Mouse (Mus musculus): ENCODE data around the gene Grin2a.

The Grin2a gene

GRCm38 (mm10) chr16:9994951-9995813 is at the start of gene Grin2a:
Gene Grin2a, minus strand, starts transcription at chr16:9995560.
- DNase-seq (ENCODE audit: low spot score in 2 of 2): peak; percentile 79 to 86

- no peak for DNase-seq (ENCODE audit: low spot score in 2 of 2)
These were observed 40.3 kb upstream of the Grin2a start for GRCm38 (mm10) chr16:10035582-10036215.

- DNase-seq (ENCODE audit: low spot score in 2 of 2): peak; percentile 69 to 72
These were observed 38.1 kb upstream of the Grin2a start for GRCm38 (mm10) chr16:10033416-10033979.

DNA sequence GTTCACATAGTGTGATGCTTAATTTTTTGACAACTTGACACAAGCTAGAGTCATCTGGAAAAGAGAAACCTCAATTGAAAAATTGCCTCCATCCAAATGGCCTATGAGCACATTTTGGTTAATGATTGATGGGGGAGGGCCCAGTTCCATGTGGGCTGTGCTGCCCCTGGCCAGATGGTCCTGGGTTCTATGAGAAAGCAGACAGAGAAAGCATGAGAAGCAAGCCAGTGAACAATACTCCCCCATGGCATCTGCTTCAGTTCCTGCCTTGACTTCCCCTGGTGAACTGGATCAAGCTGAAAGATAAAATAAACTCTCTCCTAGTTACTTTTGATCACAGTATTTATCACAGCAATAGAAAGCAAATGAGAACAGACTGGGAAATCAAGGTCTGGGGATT is 36.5 kb upstream of the Grin2a start:
- DNase-seq (ENCODE audit: low spot score in 2 of 2): no peak

- DNase-seq (ENCODE audit: low spot score in 2 of 2): no peak
These were observed 31.4 kb upstream of the Grin2a start for GRCm38 (mm10) chr16:10026741-10027140.

DNA sequence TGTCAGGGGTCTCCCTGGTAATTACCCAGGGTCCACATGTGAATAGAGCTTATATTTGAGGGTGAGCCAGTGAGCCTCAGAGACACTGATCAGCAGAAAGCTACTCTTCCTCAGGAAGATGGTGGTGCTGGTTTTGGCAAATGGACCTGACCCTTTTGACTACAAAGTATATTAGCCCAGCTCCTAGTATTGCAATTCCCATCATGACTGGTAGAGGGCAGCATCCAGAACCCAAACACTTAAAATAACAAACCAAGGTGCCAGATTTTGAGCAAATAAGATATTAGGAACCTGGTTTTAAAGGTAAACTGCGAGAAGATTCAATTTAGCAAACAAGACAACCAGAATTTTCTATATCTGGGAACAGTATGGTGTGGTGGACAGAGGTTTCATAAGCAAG is 14.4 kb upstream of the Grin2a start:
- no peak for DNase-seq (ENCODE audit: low spot score in 2 of 2)

DNA sequence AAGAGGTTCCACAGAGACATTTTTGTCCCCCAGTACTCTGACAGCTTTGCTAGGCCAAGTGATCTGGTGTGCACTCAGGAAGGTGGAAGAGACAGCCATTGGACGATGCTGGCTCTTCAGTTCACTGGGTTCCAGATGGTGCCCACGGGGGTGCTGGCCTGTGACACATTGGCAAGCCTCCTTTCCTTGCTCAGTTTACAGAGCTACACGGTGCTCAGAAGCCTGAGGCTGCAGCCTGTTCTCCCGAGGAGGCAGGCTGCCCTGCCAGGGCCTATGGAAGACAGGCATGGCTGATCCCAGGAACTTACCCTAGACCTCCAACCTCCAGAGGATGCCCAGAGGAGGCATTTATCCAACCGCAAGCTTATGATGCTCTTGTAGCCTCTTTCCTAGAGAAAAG is 10.2 kb upstream of the Grin2a start:
- DNase-seq (ENCODE audit: low spot score in 2 of 2): no peak

GRCm38 (mm10) chr16:10004096-10004495 is 8.7 kb upstream of the Grin2a start:
- no peak for DNase-seq (ENCODE audit: low spot score in 2 of 2)

DNA sequence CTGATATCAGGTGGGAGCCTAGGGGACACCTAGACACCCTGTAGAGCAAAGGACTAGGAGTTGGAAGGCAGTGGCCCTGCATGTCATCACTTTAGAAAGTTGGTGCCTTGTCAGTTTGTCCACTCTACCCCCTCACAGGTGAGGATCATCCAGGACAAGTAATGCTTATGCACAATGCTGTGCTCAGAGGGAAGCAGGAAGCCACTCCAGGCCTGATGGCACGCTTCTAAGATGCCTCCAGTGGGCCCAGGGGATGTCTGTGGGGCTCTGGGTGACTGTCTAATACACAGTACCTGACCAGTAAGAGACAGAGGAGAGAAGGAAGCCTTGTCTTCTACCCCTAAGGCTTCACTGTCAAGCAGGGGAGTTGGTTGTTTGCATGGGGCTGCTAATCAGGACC is 7.6 kb upstream of the Grin2a start:
- DNase-seq (ENCODE audit: low spot score in 2 of 2): no peak

DNA sequence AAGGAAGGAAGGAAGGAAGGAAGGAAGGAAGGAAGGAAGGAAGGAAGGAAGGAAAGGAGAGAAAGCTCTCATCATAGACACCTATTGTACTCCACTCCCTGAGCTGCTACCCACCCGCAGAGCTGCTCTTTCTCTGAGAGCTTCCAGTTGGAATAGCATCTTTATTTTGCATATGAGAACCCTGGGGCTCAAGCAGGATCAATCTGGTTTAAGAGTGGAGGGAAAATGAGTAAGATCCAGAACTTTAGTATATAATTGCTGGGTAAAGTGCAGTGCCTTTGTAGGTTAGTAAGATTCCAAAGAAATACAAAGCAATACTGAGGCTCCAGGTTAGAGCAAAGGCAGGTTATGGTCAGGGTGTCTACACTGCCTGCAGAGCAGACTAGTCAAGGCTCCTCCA is 6.2 kb upstream of the Grin2a start:
- DNase-seq (ENCODE audit: low spot score in 2 of 2): no peak

- DNase-seq (ENCODE audit: low spot score in 2 of 2): no peak
These were observed 4.6 kb upstream of the Grin2a start for GRCm38 (mm10) chr16:9999926-10000325.

- no peak for DNase-seq (ENCODE audit: low spot score in 2 of 2)
These were observed 2.6 kb upstream of the Grin2a start for GRCm38 (mm10) chr16:9997931-9998330.

- DNase-seq (ENCODE audit: low spot score in 2 of 2): no peak
These were observed 452 bp upstream of the Grin2a start for GRCm38 (mm10) chr16:9995814-9996210.

- DNase-seq (ENCODE audit: low spot score in 2 of 2): peak; percentile 52 to 60
These were observed 1.1 kb downstream of the Grin2a start for GRCm38 (mm10) chr16:9994041-9994950.

GRCm38 (mm10) chr16:9993255-9994040 is 1.9 kb downstream of the Grin2a start:
- DNase-seq (ENCODE audit: low spot score in 2 of 2): peak; percentile 69 to 75

- DNase-seq (ENCODE audit: low spot score in 2 of 2): no peak
These were observed 2.6 kb downstream of the Grin2a start for GRCm38 (mm10) chr16:9992773-9993221.

- no peak for DNase-seq (ENCODE audit: low spot score in 2 of 2)
These were observed 3.1 kb downstream of the Grin2a start for GRCm38 (mm10) chr16:9992076-9992772.

- peak in 1 of 2 experiments; percentile 18 for DNase-seq (ENCODE audit: low spot score in 2 of 2)
These were observed 10.3 kb downstream of the Grin2a start for GRCm38 (mm10) chr16:9985041-9985440.

DNA sequence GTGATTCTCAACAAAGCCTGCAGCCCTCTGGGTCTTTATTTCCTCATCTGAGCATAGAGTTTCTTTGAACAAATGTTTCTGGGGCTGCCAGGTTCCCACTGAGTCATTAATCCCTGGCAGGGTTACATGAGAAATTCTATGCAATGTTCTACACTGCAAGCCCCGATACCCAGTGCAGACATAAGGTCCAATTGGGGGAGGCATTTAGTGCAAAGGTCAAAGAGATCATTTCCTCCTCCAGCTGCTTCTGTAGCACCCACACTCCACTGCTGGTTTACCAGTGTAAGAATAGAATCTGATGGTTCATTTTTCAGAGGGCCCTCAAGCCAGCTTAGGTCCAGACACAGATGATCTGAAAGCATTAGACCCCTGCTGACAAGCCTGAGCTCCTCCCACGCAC is 14.7 kb downstream of the Grin2a start:
- no peak for DNase-seq (ENCODE audit: low spot score in 2 of 2)

GRCm38 (mm10) chr16:9978173-9978572 is 17.2 kb downstream of the Grin2a start:
- DNase-seq (ENCODE audit: low spot score in 2 of 2): no peak

Measured in right cerebral cortex, postnatal 36 days (tissue).